Mouse (Mus musculus) kidney, embryonic 16.5 days (tissue): ENCODE data around the gene Cyth1. TPM values are rescaled to one million over a fixed set of nuclear protein-coding genes. Genes with fewer than 3 reads are reported as not detected.

Experiments
- ATAC-seq: fragments of 200-750 bp; cut with Nextera tagmentation; 2 replicates; pipeline ENCODE4 v1.8.0; 2017; ENCODE audit warnings: moderate TSS enrichment; ENCODE audit not compliant: low FRiP score, low TSS enrichment
- H3K27ac ChIP-seq: fragments of 300-500 bp; sonication (generic); 2 replicates; pipeline ENCODE4 v1.5.1; 2014; ENCODE audit warnings: low read length
- H3K27me3 ChIP-seq: fragments of 300-500 bp; sonication (generic); 2 replicates; pipeline ENCODE4 v1.6.1; 2014; ENCODE audit warnings: low read length, control low read depth, mixed read lengths; ENCODE audit not compliant: insufficient read depth
- H3K36me3 ChIP-seq: fragments of 300-500 bp; sonication (generic); 2 replicates; pipeline ENCODE4 v1.6.1; 2014; ENCODE audit warnings: low read length, control low read depth, mixed read lengths; ENCODE audit not compliant: insufficient read depth
- H3K4me1 ChIP-seq: fragments of 300-500 bp; sonication (generic); 2 replicates; pipeline ENCODE4 v1.6.1; 2014; ENCODE audit warnings: low read length, control low read depth, mixed read lengths; ENCODE audit not compliant: insufficient read depth
- H3K4me2 ChIP-seq: fragments of 300-500 bp; sonication (generic); replicated peaks from 2 replicates; pipeline ENCODE4 v1.6.1; 2014; ENCODE audit warnings: low read depth, low read length
- H3K4me3 ChIP-seq: fragments of 300-500 bp; sonication (generic); 2 replicates; pipeline ENCODE4 v1.5.1; 2014; ENCODE audit warnings: mild to moderate bottlenecking, low read length
- H3K9ac ChIP-seq: fragments of 300-500 bp; sonication (generic); replicated peaks from 2 replicates; pipeline ENCODE4 v1.6.1; 2014; ENCODE audit warnings: low read length
- H3K9me3 ChIP-seq: fragments of 300-500 bp; sonication (generic); 2 replicates; pipeline ENCODE4 v1.6.1; 2016; ENCODE audit warnings: low read length, control low read depth
- WGBS: fragments of 180-500 bp; shearing (Covaris S2); extraction: QIAGEN DNeasy Blood & Tissue Kit; methylation state at CpG from one replicate; pipeline ENCODE4 v1.1.7; 2014; 5-methylcytosine and 5-hydroxymethylcytosine counted together
- polyA plus RNA-seq: library from polyadenylated mRNA; unstranded; fragments of >200 nt; fragmentation: Nextera tagmentation; extraction: Ambion mirVana; gene quantifications from 2 replicates; pipeline ENCODE4 v1.2.1, GENCODE M21; 2015

Gene Cyth1
- polyA plus RNA-seq, 1 experiment from 2014 or later: 17.9 TPM

DNA sequence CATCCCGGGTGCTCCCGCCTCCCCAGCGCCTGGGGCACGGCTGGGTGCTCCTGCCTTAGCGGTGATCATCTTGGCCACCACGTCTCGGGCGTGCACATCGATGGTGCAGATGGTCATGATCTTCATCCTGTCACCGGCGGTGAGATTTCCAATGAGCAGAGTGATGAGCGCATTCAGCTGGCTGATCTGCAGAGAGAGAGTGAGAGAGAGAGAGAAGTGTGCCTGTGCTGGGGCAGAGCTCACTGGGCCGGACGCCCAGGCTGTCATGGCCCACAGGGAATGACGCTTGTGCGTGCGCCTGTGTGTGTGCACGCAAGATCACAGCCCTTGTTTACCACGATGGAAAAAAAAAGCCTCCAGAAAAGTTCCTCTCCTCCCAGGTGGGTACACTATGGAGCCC is 159.5 kb downstream of the Cyth1 start:
- no peak overlapping the region for H3K9ac ChIP-seq
- H3K4me1 ChIP-seq: peaks cover 18% of the 10 kb centered on the region
- H3K4me3 ChIP-seq: no peak overlapping the region
- WGBS: 81% methylated on average over 19 of the region's 19 CpGs
- no peak overlapping the region for H3K4me2 ChIP-seq
- ATAC-seq: no peak
- no peaks in the 10 kb centered on the region for H3K27me3 ChIP-seq
- H3K27ac ChIP-seq: no peak overlapping the region
- no peaks in the 10 kb centered on the region for H3K36me3 ChIP-seq
- H3K9me3 ChIP-seq: peaks cover 14% of the 10 kb centered on the region; the same call in 1 of the 2 replicates

DNA sequence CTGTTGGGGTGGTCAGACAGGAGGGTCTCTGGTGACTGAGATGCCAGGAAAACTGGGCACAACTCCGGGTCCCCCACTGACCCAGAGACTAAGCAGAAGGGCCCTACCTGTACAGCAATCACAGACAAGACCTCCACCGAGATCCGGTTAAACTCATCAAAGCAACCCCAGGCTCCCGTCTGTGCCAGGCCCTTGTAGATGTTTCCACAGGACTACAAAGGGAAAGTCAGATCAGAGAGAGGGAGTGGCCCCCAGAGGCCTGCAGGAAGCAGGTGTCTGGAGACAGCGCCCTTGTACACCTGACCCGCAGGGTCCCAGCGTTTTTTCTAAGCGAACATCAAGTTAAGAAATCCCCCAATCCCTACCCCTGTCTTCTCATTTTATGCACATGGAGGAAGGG is 162.4 kb downstream of the Cyth1 start:
- H3K9me3 ChIP-seq: peaks cover 9% of the 10 kb centered on the region; the same call in 1 of the 2 replicates
- no peak overlapping the region for H3K27ac ChIP-seq
- H3K27me3 ChIP-seq: no peaks in the 10 kb centered on the region
- H3K4me1 ChIP-seq: peaks cover 23% of the 10 kb centered on the region
- H3K4me2 ChIP-seq: no peak overlapping the region
- no peak overlapping the region for H3K9ac ChIP-seq
- 70% methylated on average over 8 of the region's 8 CpGs for WGBS
- H3K36me3 ChIP-seq: no peaks in the 10 kb centered on the region
- no peak for ATAC-seq
- no peak overlapping the region for H3K4me3 ChIP-seq

DNA sequence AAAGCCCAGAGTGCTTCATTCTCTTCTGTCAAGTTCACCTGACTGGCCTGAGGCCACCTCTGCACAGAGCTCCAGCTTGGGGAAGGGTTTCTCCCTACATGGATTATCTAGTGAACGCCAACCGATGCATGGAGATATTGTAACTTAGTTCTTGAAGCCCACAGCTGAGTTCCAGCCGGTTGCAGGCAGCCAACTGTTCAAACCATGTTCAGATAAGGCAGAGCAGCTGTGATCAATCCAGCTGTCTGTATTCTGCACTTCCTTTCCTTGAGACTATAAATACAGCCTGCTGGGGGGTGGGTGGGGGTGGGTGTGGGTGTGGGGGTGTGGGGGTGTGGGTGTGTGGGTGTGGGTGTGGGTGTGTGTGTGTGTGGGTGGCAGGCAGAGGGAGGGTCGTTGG is 163.2 kb downstream of the Cyth1 start:
- H3K9ac ChIP-seq: no peak overlapping the region
- ATAC-seq: no peak

DNA sequence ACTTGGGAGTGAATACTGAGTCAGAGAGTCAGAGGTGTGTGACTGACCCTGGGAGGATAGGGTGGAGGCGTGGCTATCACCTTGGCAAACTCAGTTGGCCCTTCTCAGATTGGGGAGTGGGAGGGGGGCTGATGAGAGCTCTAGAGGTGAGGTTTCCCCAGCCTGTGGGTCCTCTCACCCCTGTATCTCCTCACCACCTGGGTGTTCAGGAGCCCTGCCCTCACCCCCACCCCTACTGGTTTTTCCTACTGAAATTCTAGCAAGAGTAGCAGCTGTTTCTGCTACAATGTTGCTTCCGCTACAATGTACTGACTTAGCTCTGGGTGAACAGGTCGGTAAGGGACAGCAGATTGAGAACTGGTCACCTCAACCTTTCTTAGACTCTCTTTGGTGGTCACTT is 164.1 kb downstream of the Cyth1 start:
- no peak overlapping the region for H3K4me3 ChIP-seq
- H3K9ac ChIP-seq: no peak overlapping the region; the same call in 1 of the 2 replicates
- H3K27me3 ChIP-seq: no peaks in the 10 kb centered on the region
- ATAC-seq: no peak
- WGBS: 80% methylated on average over 3 of the region's 3 CpGs
- H3K9me3 ChIP-seq: no peaks in the 10 kb centered on the region
- H3K36me3 ChIP-seq: no peaks in the 10 kb centered on the region
- H3K27ac ChIP-seq: no peak overlapping the region
- H3K4me1 ChIP-seq: peaks cover 31% of the 10 kb centered on the region
- H3K4me2 ChIP-seq: no peak overlapping the region

More for the DNA sequence above, 163.2 kb downstream of the Cyth1 start:
- no peak overlapping the region; the same call in 1 of the 2 replicates for H3K4me2 ChIP-seq
- no peak overlapping the region for H3K4me3 ChIP-seq
- peak overlapping the region; percentile 53; the same call in 1 of the 2 replicates for H3K27ac ChIP-seq
- 35% methylated on average over 4 of the region's 4 CpGs for WGBS
- peaks cover 23% of the 10 kb centered on the region for H3K4me1 ChIP-seq
- no peaks in the 10 kb centered on the region for H3K36me3 ChIP-seq
- H3K27me3 ChIP-seq: no peaks in the 10 kb centered on the region
- 0 out of 2 replicates have a peak, but pooled peaks cover 1% of the 10 kb centered on the region for H3K9me3 ChIP-seq

DNA sequence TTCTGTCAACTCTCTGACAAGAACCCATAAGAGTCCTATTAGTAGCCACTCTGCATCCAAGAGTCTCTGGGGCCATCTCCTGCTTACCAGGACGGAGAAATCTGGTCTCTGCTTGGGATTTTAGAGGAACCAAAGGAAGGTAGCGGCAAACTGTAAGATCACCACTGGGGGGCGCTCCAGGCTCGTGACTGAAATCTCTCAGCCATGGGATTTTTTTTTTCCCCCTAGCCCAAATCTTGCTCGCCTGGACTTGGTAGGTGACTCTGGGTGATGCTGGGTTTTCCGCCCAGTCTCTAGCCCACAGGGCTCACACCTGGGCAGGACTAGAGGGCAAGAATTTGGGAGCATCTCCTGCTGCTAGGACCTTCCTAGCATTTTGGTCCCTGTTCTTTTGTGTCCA is 164.6 kb downstream of the Cyth1 start:
- Histone ChIP-seq H3K4me2 (no peak overlapping the region), H3K27ac (no peak overlapping the region), H3K4me1 (peaks cover 31% of the 10 kb centered on the region), H3K36me3 (no peaks in the 10 kb centered on the region), H3K4me3 (no peak overlapping the region), H3K27me3 (no peaks in the 10 kb centered on the region), H3K9ac (no peak overlapping the region), H3K9me3 (no peaks in the 10 kb centered on the region)
- no peak for ATAC-seq
- WGBS: 11% methylated on average over 6 of the region's 6 CpGs

DNA sequence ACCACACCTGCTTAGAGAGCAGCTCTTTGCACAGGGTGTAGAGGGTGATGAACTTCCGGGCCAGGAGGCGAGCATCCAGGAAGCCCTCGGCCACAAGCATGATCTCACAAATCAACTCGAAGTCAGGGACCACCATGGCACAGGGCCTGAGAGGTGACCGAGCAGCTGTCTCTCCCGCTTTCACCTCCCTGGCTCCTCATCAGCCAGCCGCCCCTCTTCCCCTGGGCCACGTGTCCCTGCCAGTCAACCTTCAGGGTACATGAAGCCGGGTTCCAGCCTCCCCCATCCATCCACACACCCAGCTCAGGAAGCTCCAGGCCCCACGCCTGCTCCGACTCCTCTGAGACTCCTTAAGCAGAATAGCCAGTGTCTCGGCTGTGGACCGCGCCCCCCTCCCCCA is 166.1 kb downstream of the Cyth1 start:
- no peaks in the 10 kb centered on the region for H3K36me3 ChIP-seq
- no peak overlapping the region for H3K4me3 ChIP-seq
- peaks cover 28% of the 10 kb centered on the region for H3K4me1 ChIP-seq
- H3K27ac ChIP-seq: no peak overlapping the region
- WGBS: 76% methylated on average over 14 of the region's 14 CpGs
- H3K27me3 ChIP-seq: no peaks in the 10 kb centered on the region
- no peaks in the 10 kb centered on the region for H3K9me3 ChIP-seq
- H3K9ac ChIP-seq: no peak overlapping the region
- H3K4me2 ChIP-seq: no peak overlapping the region
- no peak for ATAC-seq

Other genes starting within 250 kb of the Cyth1 start
- 0.16 and 0.19 TPM in 2 replicates for gene Dnah17, start 118.0 kb downstream of the Cyth1 start, polyA plus RNA-seq
- gene Usp36, start 41.7 kb upstream of the Cyth1 start, polyA plus RNA-seq: 21.4 and 24.8 TPM in 2 replicates
- gene Cep295nl, start 93.9 kb upstream of the Cyth1 start, polyA plus RNA-seq: 0.37 and 0.39 TPM in 2 replicates
- gene Timp2, start 107.1 kb upstream of the Cyth1 start, polyA plus RNA-seq: 84.6 TPM in 2 replicates
- gene Lgals3bp, start 153.5 kb upstream of the Cyth1 start, polyA plus RNA-seq: 14.9 and 18.1 TPM in 2 replicates
- gene Cant1, start 170.5 kb upstream of the Cyth1 start, polyA plus RNA-seq: 30.6 and 30.9 TPM in 2 replicates
- 8.2 and 8.3 TPM in 2 replicates for gene C1qtnf1, start 179.6 kb upstream of the Cyth1 start, polyA plus RNA-seq
- gene Engase, start 228.2 kb upstream of the Cyth1 start, polyA plus RNA-seq: 6.1 and 7.5 TPM in 2 replicates